Mouse (Mus musculus) forebrain, embryonic 12.5 days (tissue): ENCODE measurements at regions not wholly inside any gene's neighbourhood (a gene's known extent, or its start where the extent isn't known, plus 50 kb on each side); places are given as distances from the start of the nearest gene placed in this dataset.

Experiments
- ATAC-seq: fragments of 200-750 bp; cut with Nextera tagmentation; 2 replicates; pipeline ENCODE4 v1.8.0; 2017; ENCODE audit warnings: moderate TSS enrichment; ENCODE audit not compliant: low FRiP score
- H3K27ac ChIP-seq: fragments of 300-500 bp; sonication (generic); 2 replicates; pipeline ENCODE4 v1.5.1; 2016; ENCODE audit warnings: mild to moderate bottlenecking
- H3K27me3 ChIP-seq: fragments of 300-500 bp; sonication (generic); 2 replicates; pipeline ENCODE4 v1.6.1; 2016; ENCODE audit warnings: mild to moderate bottlenecking
- H3K36me3 ChIP-seq: fragments of 300-500 bp; sonication (generic); replicated peaks from 2 replicates; pipeline ENCODE4 v1.6.1; 2016; ENCODE audit warnings: mild to moderate bottlenecking
- H3K4me1 ChIP-seq: fragments of 300-500 bp; sonication (generic); 2 replicates; pipeline ENCODE4 v1.6.1; 2016
- H3K4me2 ChIP-seq: fragments of 300-500 bp; sonication (generic); 2 replicates; pipeline ENCODE4 v1.6.1; 2016; ENCODE audit warnings: mild to moderate bottlenecking, moderate library complexity
- H3K4me3 ChIP-seq: fragments of 300-500 bp; sonication (generic); replicated peaks from 2 replicates; pipeline ENCODE4 v1.5.1; 2016; ENCODE audit warnings: mild to moderate bottlenecking
- H3K9ac ChIP-seq: fragments of 300-500 bp; sonication (generic); 2 replicates; pipeline ENCODE4 v1.6.1; 2016; ENCODE audit warnings: mild to moderate bottlenecking
- H3K9me3 ChIP-seq: fragments of 300-500 bp; sonication (generic); 2 replicates; pipeline ENCODE4 v1.6.1; 2016
- WGBS: fragments of 180-500 bp; shearing (Covaris S2); methylation state at CpG from one replicate; pipeline ENCODE4 v1.1.7; 2016; 5-methylcytosine and 5-hydroxymethylcytosine counted together

DNA sequence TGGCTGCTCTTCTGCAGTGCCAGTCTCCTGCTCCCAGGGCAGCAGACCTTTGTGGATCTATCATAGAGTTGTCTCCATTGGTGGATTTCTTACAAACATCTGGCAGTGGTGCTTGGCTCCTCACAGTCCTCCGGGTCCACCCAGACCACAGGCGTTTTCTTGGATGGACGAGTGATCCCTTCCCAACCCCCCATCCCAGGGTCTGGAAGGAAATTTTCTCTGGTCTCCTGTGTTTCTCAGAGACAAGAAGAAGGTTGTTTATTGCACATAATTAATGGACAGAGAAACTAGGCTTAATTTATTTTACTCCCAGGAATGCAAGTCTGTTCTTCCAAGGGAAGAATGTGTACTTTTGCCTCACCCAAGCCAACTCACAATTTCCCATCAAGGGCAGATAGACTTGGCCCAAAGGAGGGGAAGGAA is 67.2 kb upstream of the Boc start:
- no peaks in the 10 kb centered on the region for H3K36me3 ChIP-seq
- no peaks in the 10 kb centered on the region for H3K27me3 ChIP-seq
- WGBS: 93% methylated on average over 3 of the region's 3 CpGs
- no peak overlapping the region for H3K4me3 ChIP-seq
- peaks cover 3% of the 10 kb centered on the region; the same call in 1 of the 2 replicates for H3K4me1 ChIP-seq
- ATAC-seq: no peak
- no peaks in the 10 kb centered on the region for H3K9me3 ChIP-seq
- no peak overlapping the region for H3K27ac ChIP-seq
- no peak overlapping the region for H3K4me2 ChIP-seq
- no peak overlapping the region for H3K9ac ChIP-seq

- peak; percentile 44; the same call in 1 of the 2 replicates for ATAC-seq
- no peak overlapping the region for H3K9ac ChIP-seq
- peaks cover 3% of the 10 kb centered on the region; the same call in 1 of the 2 replicates for H3K4me1 ChIP-seq
- H3K9me3 ChIP-seq: no peaks in the 10 kb centered on the region
- 30% methylated on average over 6 of the region's 6 CpGs for WGBS
- H3K36me3 ChIP-seq: no peaks in the 10 kb centered on the region
- 0 out of 2 replicates have a peak, but pooled peaks cover 4% of the 10 kb centered on the region for H3K27me3 ChIP-seq
- no peak overlapping the region for H3K4me2 ChIP-seq
- no peak overlapping the region for H3K4me3 ChIP-seq
- no peak overlapping the region for H3K27ac ChIP-seq
These were observed 66.5 kb upstream of the Boc start for GRCm38 (mm10) chr16:44625108-44625616.

GRCm38 (mm10) chr16:44621573-44621972 is 62.9 kb upstream of the Boc start:
- no peak overlapping the region for H3K4me3 ChIP-seq
- ATAC-seq: no peak
- H3K27ac ChIP-seq: no peak overlapping the region
- WGBS: 82% methylated on average over 5 of the region's 5 CpGs
- H3K9ac ChIP-seq: no peak overlapping the region
- 0 out of 2 replicates have a peak, but pooled peaks cover 4% of the 10 kb centered on the region for H3K27me3 ChIP-seq
- H3K36me3 ChIP-seq: no peaks in the 10 kb centered on the region
- H3K9me3 ChIP-seq: no peaks in the 10 kb centered on the region
- H3K4me1 ChIP-seq: peaks cover 9% of the 10 kb centered on the region
- no peak overlapping the region for H3K4me2 ChIP-seq

DNA sequence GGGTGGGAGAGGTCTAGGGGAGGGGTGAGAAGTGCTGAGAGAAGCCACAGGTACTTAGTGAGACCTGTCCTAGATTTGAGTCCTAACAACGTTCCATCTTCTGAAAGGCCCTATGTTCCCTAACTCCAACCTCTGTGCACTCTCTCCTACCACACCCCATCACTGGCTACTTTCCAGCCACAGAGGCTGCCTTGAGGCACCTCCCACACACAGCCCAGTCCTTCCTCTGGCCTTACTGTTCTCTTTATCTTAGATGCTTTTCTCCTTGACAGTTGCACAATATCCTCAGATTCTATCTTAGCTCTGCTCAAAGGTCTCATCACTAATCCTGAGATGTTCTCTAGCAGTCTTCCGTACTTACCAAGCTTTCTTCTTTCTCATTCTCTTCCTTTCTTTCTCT is 61.8 kb upstream of the Boc start:
- no peak overlapping the region for H3K27ac ChIP-seq
- H3K36me3 ChIP-seq: no peaks in the 10 kb centered on the region
- no peak overlapping the region for H3K4me3 ChIP-seq
- WGBS: 96% methylated on average over 2 of the region's 2 CpGs
- H3K9me3 ChIP-seq: no peaks in the 10 kb centered on the region
- peaks cover 19% of the 10 kb centered on the region for H3K4me1 ChIP-seq
- H3K27me3 ChIP-seq: 0 out of 2 replicates have a peak, but pooled peaks cover 4% of the 10 kb centered on the region
- no peak overlapping the region for H3K9ac ChIP-seq
- no peak overlapping the region for H3K4me2 ChIP-seq
- no peak for ATAC-seq

DNA sequence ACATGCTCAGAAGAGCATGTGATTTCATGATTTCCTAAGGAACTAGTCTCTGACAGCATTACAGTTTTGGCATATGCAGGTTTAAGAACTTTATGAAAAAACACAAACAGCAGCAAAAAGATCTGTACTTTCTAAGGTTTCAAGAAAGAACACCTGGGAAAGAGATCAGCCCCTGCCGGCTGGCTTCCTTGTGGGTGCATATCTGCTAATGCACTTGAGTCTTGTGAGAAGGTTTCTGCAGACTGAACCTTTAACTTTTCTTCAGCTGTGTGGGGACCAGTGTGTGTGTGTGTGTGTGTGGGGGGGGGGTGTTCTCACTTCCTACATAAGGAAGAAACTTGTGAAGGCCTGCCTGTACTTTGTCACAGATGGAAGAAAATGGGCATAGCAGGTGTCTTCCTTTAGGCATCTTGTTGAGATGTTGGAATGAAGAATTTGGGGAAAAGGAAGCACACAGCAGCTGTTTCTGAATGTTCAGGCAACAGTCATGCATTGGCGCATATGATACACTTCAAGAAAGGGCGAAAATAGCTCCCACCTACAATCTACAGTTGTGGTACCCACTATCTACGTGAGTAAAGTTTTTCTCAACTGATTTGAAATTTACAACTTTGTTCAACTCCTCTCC is 60.9 kb upstream of the Boc start:
- 0 out of 2 replicates have a peak, but pooled peaks cover 4% of the 10 kb centered on the region for H3K27me3 ChIP-seq
- H3K4me2 ChIP-seq: no peak overlapping the region
- H3K9ac ChIP-seq: no peak overlapping the region
- ATAC-seq: no peak
- peaks cover 21% of the 10 kb centered on the region for H3K4me1 ChIP-seq
- H3K27ac ChIP-seq: no peak overlapping the region
- H3K4me3 ChIP-seq: no peak overlapping the region
- 95% methylated on average over 4 of the region's 4 CpGs for WGBS
- H3K36me3 ChIP-seq: no peaks in the 10 kb centered on the region
- no peaks in the 10 kb centered on the region for H3K9me3 ChIP-seq

GRCm38 (mm10) chr16:44617041-44617440 is 58.3 kb upstream of the Boc start:
- WGBS: 80% methylated on average over 6 of the region's 6 CpGs
- Histone ChIP-seq H3K9me3 (no peaks in the 10 kb centered on the region), H3K9ac (no peak overlapping the region), H3K36me3 (no peaks in the 10 kb centered on the region), H3K4me3 (no peak overlapping the region), H3K27ac (peak overlapping the region; percentile 81), H3K27me3 (0 out of 2 replicates have a peak, but pooled peaks cover 4% of the 10 kb centered on the region), H3K4me1 (peaks cover 25% of the 10 kb centered on the region), H3K4me2 (no peak overlapping the region)
- no peak for ATAC-seq

- Histone ChIP-seq H3K36me3 (no peaks in the 10 kb centered on the region), H3K9ac (no peak overlapping the region), H3K4me1 (peaks cover 29% of the 10 kb centered on the region), H3K4me2 (peak overlapping the region; percentile 26), H3K9me3 (no peaks in the 10 kb centered on the region), H3K27me3 (0 out of 2 replicates have a peak, but pooled peaks cover 4% of the 10 kb centered on the region), H3K4me3 (no peak overlapping the region), H3K27ac (peak overlapping the region; percentile 81)
- peak; percentile 53; the same call in 1 of the 2 replicates for ATAC-seq
- 17% methylated on average over 5 of the region's 5 CpGs for WGBS
These were observed 57.7 kb upstream of the Boc start for GRCm38 (mm10) chr16:44616376-44616775.

GRCm38 (mm10) chr16:44615878-44616206 is 57.1 kb upstream of the Boc start:
- peak; percentile 78; the same call in 1 of the 2 replicates for ATAC-seq
- Histone ChIP-seq H3K4me3 (no peak overlapping the region), H3K9ac (no peak overlapping the region), H3K4me2 (peak overlapping the region; percentile 26; the same call in 1 of the 2 replicates), H3K36me3 (no peaks in the 10 kb centered on the region), H3K27ac (peak overlapping the region; percentile 81), H3K27me3 (0 out of 2 replicates have a peak, but pooled peaks cover 4% of the 10 kb centered on the region), H3K9me3 (no peaks in the 10 kb centered on the region), H3K4me1 (peaks cover 29% of the 10 kb centered on the region)
- 15% methylated on average over 3 of the region's 3 CpGs for WGBS

GRCm38 (mm10) chr16:44615172-44615877 is 56.6 kb upstream of the Boc start:
- ATAC-seq: no peak
- WGBS: 47% methylated on average over 9 of the region's 9 CpGs
- H3K36me3 ChIP-seq: no peaks in the 10 kb centered on the region
- 0 out of 2 replicates have a peak, but pooled peaks cover under 1% of the 10 kb centered on the region for H3K27me3 ChIP-seq
- peaks cover 29% of the 10 kb centered on the region for H3K4me1 ChIP-seq
- no peak overlapping the region for H3K4me3 ChIP-seq
- peak overlapping the region; percentile 26; the same call in 1 of the 2 replicates for H3K4me2 ChIP-seq
- H3K9me3 ChIP-seq: no peaks in the 10 kb centered on the region
- H3K9ac ChIP-seq: no peak overlapping the region
- peak overlapping the region; percentile 81; the same call in 1 of the 2 replicates for H3K27ac ChIP-seq

- no peak overlapping the region for H3K27ac ChIP-seq
- H3K9me3 ChIP-seq: no peaks in the 10 kb centered on the region
- H3K36me3 ChIP-seq: no peaks in the 10 kb centered on the region
- 92% methylated on average over 5 of the region's 5 CpGs for WGBS
- no peak overlapping the region for H3K9ac ChIP-seq
- H3K27me3 ChIP-seq: no peaks in the 10 kb centered on the region
- ATAC-seq: no peak
- H3K4me1 ChIP-seq: peaks cover 29% of the 10 kb centered on the region
- H3K4me2 ChIP-seq: no peak overlapping the region
- H3K4me3 ChIP-seq: no peak overlapping the region
These were observed 55.5 kb upstream of the Boc start for GRCm38 (mm10) chr16:44614235-44614634.

DNA sequence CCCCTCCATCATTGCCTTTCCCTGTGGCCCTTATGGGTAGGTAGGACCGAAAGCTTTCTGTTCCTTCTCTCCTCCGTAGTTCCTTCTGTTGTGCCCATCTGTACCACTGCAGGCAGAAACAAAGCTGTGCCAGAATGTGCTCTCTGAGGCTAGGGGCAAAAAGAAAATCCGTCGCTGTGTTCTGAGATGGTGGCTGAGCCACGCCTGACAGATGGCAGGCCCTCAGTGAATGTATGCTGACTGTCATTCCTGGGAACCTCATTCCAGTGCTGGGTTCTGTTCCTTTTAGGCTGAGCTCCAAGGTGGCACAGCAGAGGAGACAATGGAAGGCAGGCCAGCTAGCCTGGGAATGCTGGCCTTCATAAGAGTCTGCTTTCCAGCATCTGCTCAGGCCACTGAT is 54.0 kb upstream of the Boc start:
- Histone ChIP-seq H3K9me3 (no peaks in the 10 kb centered on the region), H3K9ac (no peak overlapping the region), H3K4me3 (no peak overlapping the region), H3K27me3 (no peaks in the 10 kb centered on the region), H3K36me3 (no peaks in the 10 kb centered on the region), H3K27ac (peak overlapping the region; percentile 36; the same call in 1 of the 2 replicates), H3K4me2 (no peak overlapping the region), H3K4me1 (peaks cover 29% of the 10 kb centered on the region)
- whole genome bisulfite sequencing: 73% methylated on average over 5 of the region's 5 CpGs
- ATAC-seq: peak; percentile 49

DNA sequence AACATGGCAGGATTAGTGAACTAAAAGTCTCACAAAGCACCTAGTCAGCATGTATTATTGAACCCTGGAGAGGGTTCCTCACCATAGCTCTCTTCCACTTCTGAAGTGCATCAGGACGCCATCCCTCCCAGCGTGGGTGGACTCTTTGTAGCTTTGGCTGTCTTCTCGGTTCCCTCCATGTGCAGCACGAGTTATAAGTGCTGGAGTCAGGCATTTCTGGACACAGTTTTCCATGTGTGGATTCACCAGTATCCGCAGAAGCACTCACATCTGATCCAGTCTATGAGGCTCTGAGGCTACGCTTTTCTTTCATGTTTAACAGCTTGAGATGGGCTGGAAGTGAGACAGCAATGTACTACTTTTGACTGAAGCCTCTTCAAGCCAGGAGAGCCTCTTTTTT is 52.8 kb upstream of the Boc start:
- no peak overlapping the region for H3K27ac ChIP-seq
- H3K9ac ChIP-seq: no peak overlapping the region
- H3K9me3 ChIP-seq: no peaks in the 10 kb centered on the region
- no peaks in the 10 kb centered on the region for H3K36me3 ChIP-seq
- no peak overlapping the region for H3K4me3 ChIP-seq
- no peak for ATAC-seq
- WGBS: 84% methylated on average over 6 of the region's 6 CpGs
- no peaks in the 10 kb centered on the region for H3K27me3 ChIP-seq
- peaks cover 23% of the 10 kb centered on the region for H3K4me1 ChIP-seq
- H3K4me2 ChIP-seq: no peak overlapping the region
